Mouse (Mus musculus) embryonic facial prominence, embryonic 15.5 days (tissue): ENCODE data around the gene Gid8. TPM values are rescaled to one million over a fixed set of nuclear protein-coding genes. Genes with fewer than 3 reads are reported as not detected.
A peak's percentile ranks its signal among the peaks of the same experiment; 100 is the strongest.
"Not testable (repeated sequence)": the region's sequence is repeated elsewhere in the genome, so short reads cannot be mapped to it uniquely, and the experiment has no call there.

Source experiments
- ATAC-seq: fragments of 200-750 bp; cut with Nextera tagmentation; 2 replicates; pipeline ENCODE4 v1.8.0; 2017; ENCODE audit warnings: low read depth, moderate TSS enrichment; ENCODE audit not compliant: insufficient number of reproducible peaks, low FRiP score, low TSS enrichment
- H3K27ac ChIP-seq: fragments of 300-500 bp; sonication (generic); replicated peaks from 2 replicates; pipeline ENCODE4 v1.5.1; 2015; ENCODE audit warnings: mild to moderate bottlenecking, inconsistent platforms
- H3K27me3 ChIP-seq: fragments of 300-500 bp; sonication (generic); 2 replicates; pipeline ENCODE4 v1.6.1; 2015; ENCODE audit warnings: inconsistent platforms
- H3K36me3 ChIP-seq: fragments of 300-500 bp; sonication (generic); 2 replicates; pipeline ENCODE4 v1.6.1; 2015; ENCODE audit warnings: mild to moderate bottlenecking, inconsistent platforms
- H3K4me1 ChIP-seq: fragments of 300-500 bp; sonication (generic); 2 replicates; pipeline ENCODE4 v1.6.1; 2015; ENCODE audit warnings: inconsistent platforms
- H3K4me2 ChIP-seq: fragments of 300-500 bp; sonication (generic); replicated peaks from 2 replicates; pipeline ENCODE4 v1.6.1; 2015; ENCODE audit warnings: mild to moderate bottlenecking, inconsistent platforms
- H3K4me3 ChIP-seq: fragments of 300-500 bp; sonication (generic); replicated peaks from 2 replicates; pipeline ENCODE4 v1.5.1; 2015; ENCODE audit warnings: mild to moderate bottlenecking, inconsistent platforms
- H3K9ac ChIP-seq: fragments of 300-500 bp; sonication (generic); 2 replicates; pipeline ENCODE4 v1.6.1; 2015; ENCODE audit warnings: inconsistent platforms
- H3K9me3 ChIP-seq: fragments of 300-500 bp; sonication (generic); replicated peaks from 2 replicates; pipeline ENCODE4 v1.6.1; 2016; ENCODE audit warnings: inconsistent platforms
- WGBS: fragments of 180-500 bp; shearing (Covaris S2); methylation state at CpG from one replicate; pipeline ENCODE4 v1.1.7; 2015; 5-methylcytosine and 5-hydroxymethylcytosine counted together
- polyA plus RNA-seq: library from polyadenylated mRNA; unstranded; fragments of >200 nt; fragmentation: Nextera tagmentation; extraction: Ambion mirVana; gene quantifications from 2 replicates; pipeline ENCODE4 v1.2.1, GENCODE M21; 2015

Gid8 gene
- polyA plus RNA-seq, 1 experiment from 2014 or later, result 70.4 TPM

DNA sequence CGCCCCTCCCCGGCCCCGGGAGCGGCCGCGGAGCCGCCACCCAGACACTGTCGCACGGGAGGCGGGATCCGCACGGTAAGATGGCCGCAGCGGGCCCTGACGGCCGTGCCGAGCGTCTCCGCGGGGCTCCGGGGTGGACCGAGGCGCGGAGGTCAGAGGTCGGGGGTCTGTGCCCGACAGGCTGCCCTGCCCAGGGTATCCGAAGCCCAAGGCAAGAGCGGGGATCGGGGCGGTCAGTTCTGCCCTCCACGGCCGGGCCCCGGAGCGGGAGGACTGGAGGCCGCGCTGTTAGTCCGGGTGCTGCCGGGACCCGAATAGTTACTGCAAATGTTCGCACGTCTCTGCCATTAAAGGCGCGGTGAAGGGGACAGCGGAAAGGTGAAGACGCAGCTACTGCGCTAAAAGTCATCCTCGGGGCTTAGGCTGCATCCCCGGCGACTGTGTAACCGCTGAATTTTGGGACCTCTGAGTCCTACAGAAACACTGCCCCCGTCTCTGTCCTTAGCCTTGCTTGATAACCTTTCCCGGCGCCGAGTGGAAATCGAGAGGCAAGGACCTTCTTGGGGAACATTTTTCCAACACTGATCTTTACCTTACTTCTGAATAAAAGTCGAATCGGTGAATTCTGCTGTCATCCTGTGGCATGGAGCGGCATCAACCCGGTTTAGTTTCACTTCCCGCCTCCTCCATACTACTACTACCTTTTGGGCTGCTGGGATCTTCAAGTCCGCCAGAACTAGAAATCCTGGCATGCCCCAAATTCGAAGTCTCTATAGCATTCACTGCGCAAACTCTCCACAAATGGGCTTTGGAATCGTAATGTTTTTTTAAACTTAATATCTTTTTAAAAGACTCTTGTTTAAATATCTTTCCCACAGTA is 599 bp downstream of the Gid8 start:
- peak; percentile 44 for ATAC-seq

DNA sequence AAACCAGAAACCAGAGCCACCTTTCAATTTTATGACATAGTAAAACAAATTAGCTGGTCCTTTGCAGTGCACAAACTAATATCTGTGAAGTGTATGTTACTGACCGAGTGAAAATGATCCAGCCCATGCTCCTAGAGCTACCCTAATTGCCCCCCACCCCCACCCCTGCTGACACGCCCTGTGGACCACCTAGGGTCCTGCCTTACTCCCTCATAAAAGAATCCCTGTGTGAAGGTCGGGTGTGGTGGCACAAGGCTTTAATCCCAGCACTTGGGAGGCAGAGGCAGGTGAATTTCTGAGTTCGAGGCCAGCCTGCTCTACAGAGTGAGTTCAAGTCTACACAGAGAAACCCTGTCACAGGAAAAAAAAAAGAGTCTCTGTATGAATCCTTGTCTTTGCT is 1.6 kb downstream of the Gid8 start:
- peak overlapping the region; percentile 99; the same call in 1 of the 2 replicates for H3K9ac ChIP-seq
- peak overlapping the region; percentile 61 for H3K4me2 ChIP-seq
- ATAC-seq, result no peak

More for the DNA sequence above, 599 bp downstream of the Gid8 start:
- Histone ChIP-seq H3K4me1 (peaks cover 19% of the 10 kb centered on the region), H3K36me3 (peaks cover 15% of the 10 kb centered on the region), H3K4me3 (peak overlapping the region; percentile 98), H3K27me3 (no peaks in the 10 kb centered on the region), H3K27ac (peak overlapping the region; percentile 90), H3K9me3 (no peaks in the 10 kb centered on the region), H3K4me2 (peak overlapping the region; percentile 61), H3K9ac (peak overlapping the region; percentile 99)
- 2% methylated on average over 63 of the region's 64 CpGs for WGBS

DNA sequence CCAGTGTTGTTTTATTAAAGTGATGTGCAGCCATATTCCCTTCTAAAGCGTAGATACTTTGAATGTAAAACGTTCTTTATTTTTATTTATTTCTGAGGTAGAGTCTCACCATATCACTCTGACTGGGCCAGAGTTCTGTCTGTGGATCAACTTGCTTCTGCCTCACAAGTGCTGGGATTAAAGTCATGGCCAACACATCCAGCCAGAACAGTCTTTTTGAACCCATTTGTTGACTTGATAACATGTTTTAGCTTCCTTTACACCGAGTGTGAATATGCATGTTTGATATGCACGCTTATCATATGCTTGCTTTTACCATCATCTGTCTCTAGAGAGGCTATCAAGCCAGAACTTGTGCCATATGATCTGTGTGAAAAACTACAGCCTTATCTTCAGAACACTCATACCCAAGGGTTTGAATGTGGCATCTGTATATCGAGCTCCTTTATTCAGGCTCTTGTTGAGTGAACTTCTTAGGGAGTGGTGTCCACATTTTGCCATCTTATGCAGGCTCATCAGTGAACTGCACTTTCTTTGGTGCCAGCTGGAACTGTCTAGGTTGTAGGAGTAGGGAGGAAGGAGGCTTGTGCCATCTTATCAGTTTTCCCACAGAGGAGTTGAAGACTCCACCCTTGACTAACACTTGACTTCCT is 2.2 kb downstream of the Gid8 start:
- Histone ChIP-seq H3K9ac (no peak overlapping the region), H3K9me3 (no peaks in the 10 kb centered on the region), H3K4me3 (no peak overlapping the region), H3K36me3 (peaks cover 25% of the 10 kb centered on the region), H3K27me3 (no peaks in the 10 kb centered on the region), H3K27ac (no peak overlapping the region), H3K4me2 (no peak overlapping the region), H3K4me1 (peaks cover 19% of the 10 kb centered on the region)
- WGBS, result 90% methylated on average over 5 of the region's 5 CpGs
- ATAC-seq, result no peak

More for the DNA sequence above, 1.6 kb downstream of the Gid8 start:
- Histone ChIP-seq H3K27me3 (no peaks in the 10 kb centered on the region), H3K4me3 (peak overlapping the region; percentile 98), H3K36me3 (peaks cover 19% of the 10 kb centered on the region), H3K9me3 (no peaks in the 10 kb centered on the region), H3K27ac (no peak overlapping the region; the same call in 1 of the 2 replicates), H3K4me1 (peaks cover 19% of the 10 kb centered on the region)
- 59% methylated on average over 4 of the region's 4 CpGs for WGBS

DNA sequence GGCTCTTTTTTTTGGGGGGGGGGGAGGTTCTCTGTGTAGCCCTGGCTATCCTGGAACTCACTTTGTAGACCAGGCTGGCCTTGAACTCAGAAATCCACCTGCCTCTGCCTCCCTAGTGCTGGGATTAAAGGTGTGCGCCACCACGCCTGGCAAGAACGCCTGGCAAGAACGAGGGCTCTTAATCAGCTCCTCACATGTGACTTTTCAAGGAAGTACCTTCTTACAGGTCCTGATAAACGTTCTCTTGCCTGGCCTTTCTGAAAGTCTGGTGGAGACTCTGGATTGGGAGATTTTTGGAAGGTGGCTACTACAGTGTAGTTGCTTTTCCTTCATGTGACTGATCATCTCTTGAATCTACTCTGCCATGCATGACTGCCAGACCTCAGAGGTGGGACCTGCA is 12.8 kb downstream of the Gid8 start:
- not testable (repeated sequence) for H3K4me2 ChIP-seq, H3K9ac ChIP-seq, H3K27me3 ChIP-seq, ATAC-seq, H3K27ac ChIP-seq, H3K9me3 ChIP-seq, H3K4me3 ChIP-seq
- H3K36me3 ChIP-seq, result peaks cover 56% of the 10 kb centered on the region
- WGBS, result 90% methylated on average over 5 of the region's 5 CpGs
- peaks cover 17% of the 10 kb centered on the region; the same call in 1 of the 2 replicates for H3K4me1 ChIP-seq

DNA sequence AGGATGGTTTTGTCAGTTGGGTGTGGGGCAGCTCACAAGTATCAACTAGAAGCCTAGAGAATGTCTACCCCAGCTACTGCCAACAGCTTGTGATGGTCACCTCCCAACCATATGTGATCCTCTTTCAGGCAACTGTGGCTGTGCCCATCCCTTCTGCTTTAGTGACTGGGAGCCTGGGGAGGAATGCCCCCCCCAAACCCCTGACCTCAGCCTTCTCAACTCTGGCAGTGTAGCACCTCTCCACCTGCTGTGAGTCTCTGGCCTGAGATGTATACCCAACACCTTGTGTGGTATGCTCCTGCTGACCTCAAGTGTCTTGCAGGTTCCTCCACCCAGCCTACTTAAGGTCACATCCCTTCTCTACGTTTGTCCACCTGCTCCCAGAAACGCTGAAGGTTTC is 13.9 kb downstream of the Gid8 start:
- Histone ChIP-seq H3K9ac (no peak overlapping the region), H3K36me3 (peaks cover 46% of the 10 kb centered on the region), H3K4me2 (no peak overlapping the region), H3K27ac (no peak overlapping the region), H3K4me3 (no peak overlapping the region), H3K27me3 (no peaks in the 10 kb centered on the region), H3K4me1 (peaks cover 17% of the 10 kb centered on the region; the same call in 1 of the 2 replicates), H3K9me3 (no peaks in the 10 kb centered on the region)
- WGBS, result 69% methylated on average over 2 of the region's 2 CpGs
- ATAC-seq, result no peak

DNA sequence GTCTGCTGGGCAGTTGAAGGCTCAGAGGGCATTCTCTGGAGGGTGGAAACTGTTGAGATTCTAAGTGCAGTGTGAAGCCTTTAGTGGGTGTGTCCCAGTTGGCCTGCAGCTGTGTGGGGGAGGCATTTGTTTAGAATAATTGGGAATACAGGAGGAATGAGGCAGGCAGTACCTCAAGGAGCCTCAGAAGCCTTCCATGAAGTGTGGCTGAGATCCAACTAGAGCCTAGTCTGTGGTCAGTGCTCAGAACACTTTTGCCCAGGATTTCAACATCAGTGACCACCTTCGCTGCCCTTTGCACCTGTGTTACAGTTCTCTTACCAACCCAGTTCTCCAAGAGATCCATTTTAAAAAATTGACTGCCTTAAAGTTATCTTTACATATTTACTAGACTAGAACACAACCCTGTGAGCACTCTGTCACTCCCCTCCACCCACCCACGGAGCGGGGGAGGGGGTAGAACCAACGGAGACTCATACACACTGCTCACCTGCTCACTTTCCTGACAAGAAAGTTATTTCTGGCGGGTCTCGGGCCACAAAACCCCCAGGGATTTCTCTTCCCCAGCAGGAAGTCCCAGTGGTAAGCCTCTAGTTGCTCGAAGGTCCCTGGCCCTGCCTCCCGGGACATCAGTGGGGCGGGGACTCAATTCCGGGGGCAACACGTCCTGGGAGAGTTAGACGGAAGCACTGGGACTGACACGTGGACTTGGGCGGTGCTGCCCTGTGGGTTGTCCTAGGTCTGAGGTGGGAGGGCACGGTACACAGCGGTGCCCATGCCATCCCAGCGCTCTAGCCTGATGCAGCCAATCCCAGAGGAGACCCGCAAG is 14.9 kb downstream of the Gid8 start, which contains the start of gene Slc17a9:
Slc17a9 (plus strand) TSS at position 679 of the 829 bp plus-strand sequence.
- peaks cover 17% of the 10 kb centered on the region; the same call in 1 of the 2 replicates for H3K4me1 ChIP-seq
- no peak within 1 kb of the TSS for H3K9ac ChIP-seq
- no peaks in the 10 kb centered on the region for H3K27me3 ChIP-seq
- no peaks in the 10 kb centered on the region for H3K9me3 ChIP-seq
- H3K36me3 ChIP-seq, result peaks cover 38% of the 10 kb centered on the region
- H3K4me3 ChIP-seq, result peak within 1 kb of the TSS; percentile 21
- peak; percentile 55; the same call in 1 of the 2 replicates for ATAC-seq
- peak within 1 kb of the TSS; percentile 42 for H3K4me2 ChIP-seq
- no peak within 1 kb of the TSS for H3K27ac ChIP-seq
- 5% methylated on average over 18 of the region's 18 CpGs for WGBS

DNA sequence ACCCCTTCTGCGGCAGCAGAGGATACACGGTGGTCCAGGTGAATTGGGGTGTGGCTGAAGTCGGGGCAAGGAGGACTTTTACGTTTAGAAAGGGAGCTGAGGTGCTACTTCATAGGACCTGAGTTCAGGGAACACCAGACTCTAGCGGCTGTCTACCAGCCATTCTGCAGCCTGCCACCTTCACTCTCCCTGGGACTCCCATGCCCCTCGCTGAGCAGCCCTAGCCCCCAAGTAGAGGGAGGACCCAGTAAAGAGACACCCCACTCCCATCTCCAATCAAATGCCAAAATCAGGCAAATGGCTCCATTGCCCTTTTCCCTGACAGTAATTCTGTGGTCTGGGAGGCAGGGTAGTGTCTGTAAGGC is 15.5 kb downstream of the Gid8 start:
- Histone ChIP-seq H3K9ac (no peak overlapping the region), H3K4me3 (peak overlapping the region; percentile 21), H3K27me3 (no peaks in the 10 kb centered on the region), H3K9me3 (no peaks in the 10 kb centered on the region), H3K4me2 (peak overlapping the region; percentile 42), H3K36me3 (peaks cover 32% of the 10 kb centered on the region), H3K4me1 (peaks cover 17% of the 10 kb centered on the region; the same call in 1 of the 2 replicates), H3K27ac (no peak overlapping the region)
- ATAC-seq, result no peak
- 12% methylated on average over 6 of the region's 6 CpGs for WGBS

DNA sequence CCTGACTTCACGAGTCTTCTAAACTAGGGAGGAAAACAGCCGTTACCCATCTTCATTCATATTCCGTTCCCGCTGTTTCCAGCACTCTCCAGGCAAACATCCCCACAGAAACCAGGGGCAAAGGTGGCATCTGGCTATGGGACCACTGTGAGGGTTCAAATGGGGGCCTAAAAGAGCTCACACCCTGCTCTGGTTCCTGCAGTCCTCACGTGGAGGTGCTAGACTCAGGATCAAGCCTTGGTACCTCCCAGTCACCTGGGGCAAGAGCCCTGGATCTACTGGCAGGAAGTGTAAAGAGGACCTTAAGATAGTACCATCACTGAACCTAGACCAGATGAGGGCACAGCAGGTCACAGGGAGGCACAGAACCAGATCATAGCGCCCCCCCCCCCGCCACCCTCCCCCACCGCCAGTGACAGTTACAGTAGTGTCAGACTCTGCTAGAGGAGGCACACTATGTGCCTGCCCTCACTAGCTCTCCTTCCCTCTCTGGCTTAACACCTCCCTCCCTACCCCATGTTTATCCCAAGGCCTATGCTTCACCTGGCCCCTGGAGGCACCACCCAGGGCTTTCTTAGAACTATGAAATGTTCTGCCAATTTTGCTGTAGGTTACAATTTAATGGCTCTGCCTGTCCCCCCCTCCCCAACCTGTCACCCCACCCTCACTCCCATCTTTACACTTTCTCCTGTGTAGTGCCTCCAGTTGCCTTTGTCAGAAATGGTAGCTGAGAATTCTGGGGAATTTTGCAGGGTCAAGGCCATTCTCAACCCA is 16.1 kb downstream of the Gid8 start:
- WGBS, result 37% methylated on average over 8 of the region's 8 CpGs
- H3K9me3 ChIP-seq, result no peaks in the 10 kb centered on the region
- H3K4me3 ChIP-seq, result no peak overlapping the region
- H3K36me3 ChIP-seq, result peaks cover 26% of the 10 kb centered on the region
- no peaks in the 10 kb centered on the region for H3K27me3 ChIP-seq
- H3K4me2 ChIP-seq, result no peak overlapping the region
- ATAC-seq, result no peak
- no peak overlapping the region for H3K9ac ChIP-seq
- no peak overlapping the region for H3K27ac ChIP-seq
- peaks cover 17% of the 10 kb centered on the region; the same call in 1 of the 2 replicates for H3K4me1 ChIP-seq

DNA sequence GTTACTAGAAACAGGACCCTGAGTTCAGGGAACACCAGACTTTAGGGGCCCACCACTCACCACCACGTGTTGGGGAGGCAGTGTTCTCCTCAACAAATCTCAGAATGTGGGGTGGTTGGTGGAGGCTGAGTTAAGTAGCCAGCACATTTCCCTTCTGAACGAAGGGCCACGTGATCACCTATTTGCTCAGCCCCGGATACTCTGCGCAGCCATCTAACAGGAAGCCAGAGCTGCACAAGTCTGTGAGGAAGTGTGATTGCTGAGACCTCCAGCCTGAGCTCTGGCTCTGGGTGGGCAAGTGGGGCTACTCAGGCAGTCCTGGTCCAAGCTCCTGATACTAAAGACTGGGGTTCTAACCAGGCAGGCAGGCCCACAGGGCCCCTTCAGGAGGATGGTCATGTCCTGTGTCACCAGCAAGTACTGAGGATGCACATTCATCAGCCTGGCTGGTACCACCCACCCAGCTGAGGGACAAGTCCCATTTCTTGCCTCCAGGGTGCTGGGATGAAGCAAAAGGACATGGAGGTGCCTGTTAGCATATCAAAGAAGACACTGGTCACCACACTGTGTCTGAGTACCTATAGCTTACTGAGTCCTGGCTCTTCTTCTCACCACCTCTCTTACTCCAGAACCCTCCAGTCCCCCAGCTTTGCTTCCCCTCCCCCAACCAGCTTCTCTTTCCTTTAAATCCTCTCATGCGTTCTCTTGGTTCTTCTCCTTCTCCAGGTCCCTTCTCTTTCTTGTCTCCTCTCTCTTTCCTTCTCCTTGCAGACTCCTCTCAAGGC is 16.9 kb downstream of the Gid8 start:
- H3K27me3 ChIP-seq, result no peaks in the 10 kb centered on the region
- no peak overlapping the region for H3K27ac ChIP-seq
- ATAC-seq, result no peak
- H3K36me3 ChIP-seq, result peaks cover 18% of the 10 kb centered on the region
- whole genome bisulfite sequencing, result 67% methylated on average over 6 of the region's 6 CpGs
- no peak overlapping the region for H3K4me2 ChIP-seq
- H3K4me3 ChIP-seq, result no peak overlapping the region
- H3K9me3 ChIP-seq, result no peaks in the 10 kb centered on the region
- no peak overlapping the region for H3K9ac ChIP-seq
- peaks cover 17% of the 10 kb centered on the region; the same call in 1 of the 2 replicates for H3K4me1 ChIP-seq

DNA sequence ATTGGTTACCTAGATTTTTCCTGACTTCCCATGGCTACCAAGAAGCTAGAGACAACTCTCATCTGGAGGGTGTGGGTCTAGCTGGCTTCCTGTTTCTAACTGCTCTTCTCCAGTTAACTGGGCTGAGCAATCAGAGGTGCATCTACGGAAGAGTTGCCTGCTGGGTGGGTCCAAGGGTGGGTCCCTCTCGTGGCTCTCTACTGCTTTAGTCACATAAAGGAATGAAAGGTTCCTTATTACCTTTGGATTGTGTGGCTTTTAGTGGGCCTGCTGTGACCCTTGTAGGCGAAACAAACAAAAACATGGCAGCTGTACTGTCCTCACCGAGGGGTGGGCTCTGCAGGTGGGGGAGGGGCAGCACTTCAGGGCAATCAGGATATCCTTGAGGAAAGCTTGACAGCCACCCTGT is 17.7 kb downstream of the Gid8 start:
- Histone ChIP-seq H3K27me3 (no peaks in the 10 kb centered on the region), H3K9me3 (no peaks in the 10 kb centered on the region), H3K4me3 (no peak overlapping the region), H3K27ac (no peak overlapping the region), H3K4me2 (no peak overlapping the region), H3K9ac (no peak overlapping the region), H3K36me3 (peaks cover 11% of the 10 kb centered on the region; the same call in 1 of the 2 replicates), H3K4me1 (peaks cover 17% of the 10 kb centered on the region; the same call in 1 of the 2 replicates)
- ATAC-seq, result no peak
- WGBS, result 59% methylated on average over 4 of the region's 4 CpGs
